Mouse (Mus musculus): ENCODE results near the gene Ten1.

Gene Ten1

DNA sequence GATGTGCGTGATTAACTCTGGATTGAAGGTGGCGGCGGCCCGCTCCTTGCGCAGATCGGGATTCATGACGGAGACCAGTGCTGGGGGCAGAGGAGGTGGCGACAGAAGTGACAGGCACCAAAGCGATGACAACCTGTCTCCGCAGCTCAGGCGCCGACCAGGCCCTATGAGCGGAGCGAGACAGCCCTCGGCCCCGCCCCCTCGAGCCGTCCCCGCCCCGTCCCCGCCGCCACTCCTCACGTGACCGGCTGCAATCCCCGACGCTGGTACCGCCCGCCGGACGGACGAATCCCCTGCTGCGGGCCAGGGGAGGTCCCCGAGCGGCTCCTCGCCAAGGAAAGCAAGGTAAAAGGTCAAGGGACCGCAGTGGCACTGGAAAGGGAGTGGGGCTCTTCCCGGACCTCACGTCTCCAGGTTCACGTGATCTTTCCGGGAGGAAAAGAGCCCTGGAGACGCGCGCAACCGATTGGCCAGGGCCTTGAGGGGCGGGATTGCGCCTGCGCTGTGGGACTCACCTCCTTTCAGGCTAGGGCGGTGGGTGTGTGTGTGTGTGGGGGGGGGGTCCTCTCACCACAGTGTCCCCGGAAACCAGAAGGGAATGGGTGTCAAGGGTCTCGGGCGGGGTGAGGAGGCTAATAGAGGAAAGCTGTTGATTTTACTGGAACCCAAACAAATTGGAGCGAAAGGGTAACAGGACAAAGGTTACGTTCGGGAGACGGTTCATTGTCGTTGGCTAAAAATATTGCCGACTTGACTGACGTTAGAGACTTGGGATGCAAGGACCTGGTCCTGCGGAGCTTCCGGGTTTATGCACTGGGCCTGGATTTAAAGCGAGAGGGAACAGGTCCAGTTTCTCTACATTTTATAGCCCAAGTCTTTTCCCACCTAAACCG, at the start of gene Ten1, which contains the start of gene Acox1:
TSS of gene Ten1 (plus strand) at position 217 of the 893 bp plus-strand sequence.
TSS of gene Acox1 (minus strand) at position 407 of the 893 bp plus-strand sequence.
- TF ChIP-seq GATA4 (IDR thresholded peaks at IDR 0.05; ENCODE audit: insufficient replicate concordance, low read length), result no peak; the same call in 1 of the 2 replicates

GRCm38 (mm10) chr11:116149341-116149740, 49.3 kb upstream of the Ten1 start:
- TF ChIP-seq GATA4 (IDR thresholded peaks at IDR 0.05; ENCODE audit: insufficient replicate concordance, low read length), result no peak

DNA sequence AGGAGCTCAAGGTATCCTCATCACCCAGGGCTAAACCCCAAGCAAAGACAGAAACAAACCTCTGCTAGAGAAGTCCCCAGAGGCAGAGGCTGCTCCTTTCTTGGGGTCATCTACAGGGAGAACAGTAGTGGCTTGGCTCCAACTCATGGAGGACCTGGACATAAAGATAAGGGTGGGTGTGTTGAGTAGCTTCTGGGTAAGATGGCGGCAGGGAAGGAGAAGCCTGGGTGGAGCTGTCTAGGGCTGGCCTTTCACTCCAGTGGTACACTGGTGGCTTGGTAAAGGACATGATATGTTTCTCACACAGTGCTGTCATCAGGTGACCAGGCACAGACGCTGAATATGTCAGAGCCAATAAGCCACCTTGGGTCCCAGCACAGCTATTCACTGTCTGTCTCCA, 47.7 kb upstream of the Ten1 start:
- no peak for TF ChIP-seq GATA4 (IDR thresholded peaks at IDR 0.05; ENCODE audit: insufficient replicate concordance, low read length)

DNA sequence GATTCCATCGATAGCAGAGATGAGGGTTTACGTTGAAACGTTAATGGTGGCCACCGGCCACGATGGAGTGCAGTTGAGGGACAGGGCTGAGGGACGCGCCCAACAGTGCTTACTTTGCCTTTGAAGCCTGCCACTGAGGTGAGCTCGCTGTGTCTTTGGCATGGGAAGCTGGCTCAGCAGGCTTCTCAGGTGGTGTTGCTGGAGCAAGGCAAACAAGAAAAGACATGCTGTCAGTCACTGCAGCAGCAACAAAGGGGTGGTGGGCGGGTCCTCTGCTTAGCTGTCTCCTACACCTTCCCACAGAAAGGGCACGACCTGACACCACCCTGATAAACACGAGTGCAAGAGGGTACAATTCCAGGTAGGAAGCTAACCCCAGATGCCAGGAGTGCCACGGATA, 37.3 kb upstream of the Ten1 start:
- TF ChIP-seq GATA4 (IDR thresholded peaks at IDR 0.05; ENCODE audit: insufficient replicate concordance, low read length), result no peak

- TF ChIP-seq GATA4 (IDR thresholded peaks at IDR 0.05; ENCODE audit: insufficient replicate concordance, low read length), result no peak
These were observed 36.5 kb upstream of the Ten1 start for GRCm38 (mm10) chr11:116162146-116162545.

DNA sequence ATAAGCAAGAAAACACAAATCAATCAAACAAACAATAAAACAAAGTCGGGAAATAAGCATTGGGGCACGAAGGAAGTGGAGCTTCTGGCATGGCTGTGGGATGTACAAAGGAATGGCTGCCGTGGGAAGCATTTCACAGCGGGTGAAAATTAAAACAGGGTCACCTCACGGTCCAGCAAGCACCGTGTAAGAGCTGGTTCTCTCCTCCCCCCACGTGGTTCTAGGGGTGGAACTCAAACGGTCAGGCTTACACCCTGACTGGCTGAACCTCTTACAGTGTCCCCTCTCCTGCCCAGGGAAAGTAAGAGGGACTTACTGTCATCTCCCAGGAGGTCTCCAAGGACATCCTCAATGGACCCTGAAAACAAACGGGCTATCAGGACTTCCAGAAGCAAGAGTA, 35.7 kb upstream of the Ten1 start:
- no peak for TF ChIP-seq GATA4 (IDR thresholded peaks at IDR 0.05; ENCODE audit: insufficient replicate concordance, low read length)

GRCm38 (mm10) chr11:116167232-116167631, 31.4 kb upstream of the Ten1 start:
- no peak for TF ChIP-seq GATA4 (IDR thresholded peaks at IDR 0.05; ENCODE audit: insufficient replicate concordance, low read length)

- TF ChIP-seq GATA4 (IDR thresholded peaks at IDR 0.05; ENCODE audit: insufficient replicate concordance, low read length), result no peak; the same call in 1 of the 2 replicates
These were observed 30.7 kb upstream of the Ten1 start, which contains the start of gene Fbf1 for GRCm38 (mm10) chr11:116167884-116168439. Fbf1 (minus strand) TSS chr11:116168166.

GRCm38 (mm10) chr11:116169214-116169613, 29.4 kb upstream of the Ten1 start:
- TF ChIP-seq GATA4 (IDR thresholded peaks at IDR 0.05; ENCODE audit: insufficient replicate concordance, low read length), result no peak

- no peak for TF ChIP-seq GATA4 (IDR thresholded peaks at IDR 0.05; ENCODE audit: insufficient replicate concordance, low read length)
These were observed 28.5 kb upstream of the Ten1 start for GRCm38 (mm10) chr11:116170003-116170800.

GRCm38 (mm10) chr11:116171959-116172358, 26.7 kb upstream of the Ten1 start:
- TF ChIP-seq GATA4 (IDR thresholded peaks at IDR 0.05; ENCODE audit: insufficient replicate concordance, low read length), result no peak

DNA sequence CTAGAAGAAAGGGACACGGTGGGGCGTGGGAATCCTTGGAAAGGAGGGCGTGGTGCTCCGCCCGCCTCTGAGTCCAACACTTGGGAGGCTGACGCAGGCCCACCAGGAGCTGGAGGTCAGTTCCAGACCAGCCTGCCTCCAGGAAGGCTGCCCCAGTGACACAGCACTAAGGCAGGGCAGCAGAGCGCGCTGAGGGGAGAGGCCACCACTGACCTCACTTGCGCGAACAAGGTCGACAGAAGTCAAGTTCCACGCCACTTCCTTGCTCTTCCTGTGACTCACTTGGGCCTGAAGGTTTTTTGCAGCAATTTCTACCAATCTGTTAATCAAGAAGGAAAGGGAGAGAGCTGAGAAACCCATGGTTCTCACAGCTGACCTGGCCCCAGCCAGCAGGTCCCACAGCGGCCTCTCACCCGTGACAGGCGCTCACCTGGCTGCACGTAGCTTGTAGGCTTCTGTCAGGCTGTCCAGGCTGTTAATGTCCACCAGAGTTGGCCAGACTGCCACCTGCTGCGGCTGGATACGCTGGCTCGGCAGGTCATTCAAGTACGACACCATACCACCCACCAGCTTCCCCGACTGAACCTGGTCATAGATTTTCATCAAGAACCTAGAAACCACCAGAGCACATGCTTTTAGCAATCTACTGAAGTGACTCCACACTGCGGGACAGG, 23.7 kb upstream of the Ten1 start:
- TF ChIP-seq GATA4 (IDR thresholded peaks at IDR 0.05; ENCODE audit: insufficient replicate concordance, low read length), result no peak

DNA sequence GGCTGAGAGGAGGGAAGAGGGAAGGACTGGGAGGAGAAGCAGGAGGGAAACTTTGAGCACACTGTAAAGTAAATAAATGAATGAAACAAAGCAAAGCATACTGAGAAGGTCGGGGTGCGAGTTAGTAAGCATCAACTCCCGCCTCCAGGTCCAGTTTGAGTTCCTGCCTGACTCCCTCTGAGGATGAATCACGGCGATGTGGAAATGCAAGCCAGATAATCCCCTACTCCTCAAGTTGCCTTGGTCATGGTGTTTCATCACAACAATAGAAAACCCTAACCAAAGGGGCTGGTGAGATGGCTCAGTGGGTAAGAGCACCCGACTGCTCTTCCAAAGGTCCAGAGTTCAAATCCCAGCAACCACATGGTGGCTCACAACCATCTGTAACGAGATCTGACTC, 22.6 kb upstream of the Ten1 start:
- no peak for TF ChIP-seq GATA4 (IDR thresholded peaks at IDR 0.05; ENCODE audit: insufficient replicate concordance, low read length)

DNA sequence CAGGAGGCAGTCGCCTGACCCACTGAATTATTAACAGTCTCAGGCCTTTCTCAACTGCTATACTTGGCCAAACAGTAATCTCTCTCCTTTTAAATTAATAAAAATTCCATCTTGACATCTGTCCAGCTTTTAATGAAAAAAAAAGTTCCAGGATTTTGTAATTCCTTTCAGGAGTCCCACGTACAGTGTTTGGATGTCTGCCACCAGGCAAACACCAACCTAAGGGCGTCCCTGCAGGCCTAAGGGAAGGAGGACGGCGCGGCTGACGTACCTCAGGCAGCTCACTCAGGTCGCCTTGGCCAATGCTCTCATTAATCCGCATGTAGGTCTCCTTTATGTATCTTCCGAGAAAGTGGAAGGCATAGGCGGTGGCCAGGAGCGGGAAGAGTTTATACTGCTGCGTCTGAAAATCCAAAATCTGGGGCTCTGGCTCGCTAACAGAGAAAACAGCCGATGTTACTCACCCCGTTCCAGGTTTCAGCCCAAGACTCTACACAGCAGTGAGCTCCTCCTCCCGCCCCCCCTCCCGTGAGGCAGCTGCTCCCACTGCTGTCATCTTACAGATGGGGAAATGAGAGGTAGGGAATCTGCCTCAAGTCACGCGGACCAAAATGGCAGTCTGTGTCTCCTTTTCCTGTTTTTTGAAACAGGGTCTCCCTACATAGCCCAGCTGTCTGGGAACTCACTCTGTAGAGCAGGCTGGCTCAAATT, 20.1 kb upstream of the Ten1 start:
- TF ChIP-seq GATA4 (IDR thresholded peaks at IDR 0.05; ENCODE audit: insufficient replicate concordance, low read length), result no peak

Measured in liver, adult (tissue).